Mouse (Mus musculus) MEL (cell line): ENCODE data around the gene Stac2. TPM values are rescaled to one million over a fixed set of nuclear protein-coding genes. Genes with fewer than 3 reads are reported as not detected.

ENCODE experiments used
- DNase-seq: peaks from one replicate; pipeline ENCODE4 v3.0.0; 2011; ENCODE audit warnings: low read depth, low spot score
- H3K27ac ChIP-seq: 2 replicates; pipeline ENCODE4 v1.5.1; 2012; ENCODE audit warnings: low read depth, mild to moderate bottlenecking, control low read depth, low read length, moderate library complexity; ENCODE audit not compliant: control insufficient read depth
- H3K27me3 ChIP-seq, 2 experiments: fragments of 150-350 bp in 1 of 2; sonication (generic) in 1 of 2; 2 replicates each; pipeline ENCODE4 v1.6.1; 2012; ENCODE audit warnings: low read length in 2 of 2, mild to moderate bottlenecking in 2 of 2, improper control_type of control experiment in 1 of 2, moderate library complexity in 1 of 2; ENCODE audit not compliant: insufficient read depth in 2 of 2, control insufficient read depth in 1 of 2
- H3K36me3 ChIP-seq, 2 experiments: 2 replicates each; pipeline ENCODE4 v1.6.1; 2012 to 2014; ENCODE audit warnings: low read length in 2 of 2, improper control_type of control experiment in 1 of 2, inconsistent platforms in 1 of 2, mild to moderate bottlenecking in 1 of 2; ENCODE audit not compliant: insufficient read depth in 2 of 2, control insufficient read depth in 1 of 2
- H3K4me1 ChIP-seq, 2 experiments: fragments of 150-350 bp in 1 of 2; sonication (generic) in 1 of 2; 2 replicates each; pipeline ENCODE4 v1.6.1; 2012; ENCODE audit warnings: low read length in 2 of 2, improper control_type of control experiment in 1 of 2, mild to moderate bottlenecking in 1 of 2; ENCODE audit not compliant: insufficient read depth in 2 of 2, control insufficient read depth in 1 of 2
- H3K4me3 ChIP-seq, 2 experiments: fragments of 150-350 bp in 1 of 2; sonication (generic) in 1 of 2; 2 replicates each; pipeline ENCODE4 v1.5.1; 2012; ENCODE audit warnings: low read depth in 2 of 2, low read length in 2 of 2, mild to moderate bottlenecking in 2 of 2, moderate library complexity in 2 of 2, control low read depth in 1 of 2, improper control_type of control experiment in 1 of 2; ENCODE audit not compliant: control insufficient read depth in 1 of 2, insufficient read depth in 1 of 2
- H3K79me2 ChIP-seq: 2 replicates; pipeline ENCODE4 v1.6.1; 2012; ENCODE audit warnings: mild to moderate bottlenecking, low read length, moderate library complexity; ENCODE audit not compliant: control insufficient read depth, poor library complexity, insufficient read depth
- H3K9ac ChIP-seq: 2 replicates; pipeline ENCODE4 v1.6.1; 2012; ENCODE audit warnings: low read depth, mild to moderate bottlenecking, control low read depth, low read length, moderate library complexity; ENCODE audit not compliant: control insufficient read depth, poor library complexity, severe bottlenecking
- H3K9me3 ChIP-seq: fragments of 150-350 bp; sonication (generic); replicated peaks from 2 replicates; pipeline ENCODE4 v1.6.1; 2012; ENCODE audit warnings: mild to moderate bottlenecking, low read length, improper control_type of control experiment, moderate library complexity; ENCODE audit not compliant: insufficient read depth
- BHLHE40 ChIP-seq: IDR thresholded peaks from 2 replicates; pipeline ENCODE4 v1.6.1; 2012; ENCODE audit warnings: low read depth, mild to moderate bottlenecking, inconsistent platforms, low read length, improper control_type of control experiment, borderline replicate concordance
- E2F4 ChIP-seq: IDR thresholded peaks from 2 replicates; pipeline ENCODE4 v1.6.1; 2011; ENCODE audit warnings: low read depth, low read length, improper control_type of control experiment, borderline replicate concordance
- EP300 ChIP-seq, 2 experiments: IDR thresholded peaks; 2 replicates each; pipeline ENCODE4 v1.6.1; 2011; ENCODE audit warnings: improper control_type of control experiment in 2 of 2, low read length in 2 of 2, low read depth in 1 of 2, mild to moderate bottlenecking in 1 of 2
- ETS1 ChIP-seq: IDR thresholded peaks from 2 replicates; pipeline ENCODE4 v1.6.1; 2012; ENCODE audit warnings: low read depth, mild to moderate bottlenecking, inconsistent platforms, low read length, improper control_type of control experiment, moderate library complexity
- GATA1 ChIP-seq: IDR thresholded peaks from 2 replicates; pipeline ENCODE4 v1.6.1; 2011; ENCODE audit warnings: low read depth, low read length, improper control_type of control experiment
- HCFC1 ChIP-seq: IDR thresholded peaks from 2 replicates; pipeline ENCODE4 v1.6.1; 2012; ENCODE audit warnings: low read depth, mild to moderate bottlenecking, inconsistent platforms, low read length, improper control_type of control experiment, moderate library complexity
- KAT2A ChIP-seq: conservative IDR thresholded peaks from 2 replicates; pipeline ENCODE4 v1.6.1; 2012; ENCODE audit warnings: low read depth, low read length, improper control_type of control experiment, inconsistent platforms
- MAFK ChIP-seq: IDR thresholded peaks from 2 replicates; pipeline ENCODE4 v1.6.1; 2011; ENCODE audit warnings: low read depth, mild to moderate bottlenecking, low read length, improper control_type of control experiment, borderline replicate concordance
- MAX ChIP-seq: IDR thresholded peaks from 2 replicates; pipeline ENCODE4 v1.6.1; 2011; ENCODE audit warnings: low read length, improper control_type of control experiment
- MAZ ChIP-seq: IDR thresholded peaks from 2 replicates; pipeline ENCODE4 v1.6.1; 2012; ENCODE audit warnings: low read depth, mild to moderate bottlenecking, inconsistent platforms, low read length, improper control_type of control experiment
- MEF2A ChIP-seq: IDR thresholded peaks from 2 replicates; pipeline ENCODE4 v1.6.1; 2014; ENCODE audit warnings: low read depth, mild to moderate bottlenecking, inconsistent platforms, low read length, improper control_type of control experiment; ENCODE audit not compliant: poor library complexity, insufficient replicate concordance, severe bottlenecking; ENCODE audit errors: extremely low read depth
- MXI1 ChIP-seq: IDR thresholded peaks from 2 replicates; pipeline ENCODE4 v1.6.1; 2011; ENCODE audit warnings: mild to moderate bottlenecking, low read depth, low read length, improper control_type of control experiment
- MYB ChIP-seq: IDR thresholded peaks from 2 replicates; pipeline ENCODE4 v1.6.1; 2011; ENCODE audit warnings: mild to moderate bottlenecking, low read depth, low read length, improper control_type of control experiment
- MYC ChIP-seq: IDR thresholded peaks from 2 replicates; pipeline ENCODE4 v1.6.1; 2011; ENCODE audit warnings: low read depth, mild to moderate bottlenecking, low read length, improper control_type of control experiment, moderate library complexity
- NELFE ChIP-seq: IDR thresholded peaks from 2 replicates; pipeline ENCODE4 v1.6.1; 2011; ENCODE audit warnings: low read depth, low read length, improper control_type of control experiment
- POLR2A ChIP-seq, 2 experiments: IDR thresholded peaks; 2 replicates each; pipeline ENCODE4 v1.6.1; 2011 to 2012; ENCODE audit warnings: low read length in 2 of 2, mild to moderate bottlenecking in 2 of 2, control low read depth in 1 of 2, improper control_type of control experiment in 1 of 2, low read depth in 1 of 2, moderate library complexity in 1 of 2; ENCODE audit not compliant: control insufficient read depth in 1 of 2, insufficient read depth in 1 of 2, poor library complexity in 1 of 2
- POLR2AphosphoS2 ChIP-seq: IDR thresholded peaks from 2 replicates; pipeline ENCODE4 v1.6.1; 2011; ENCODE audit warnings: low read length, improper control_type of control experiment
- POLR2AphosphoS5 ChIP-seq: IDR thresholded peaks from 2 replicates; pipeline ENCODE4 v1.6.1; 2012; ENCODE audit warnings: low read depth, borderline replicate concordance, mild to moderate bottlenecking, inconsistent platforms, low read length, moderate library complexity, mixed read lengths
- RCOR1 ChIP-seq: IDR thresholded peaks from 2 replicates; pipeline ENCODE4 v1.6.1; 2012; ENCODE audit warnings: low read depth, mild to moderate bottlenecking, inconsistent platforms, low read length, improper control_type of control experiment
- SIN3A ChIP-seq: IDR thresholded peaks from 2 replicates; pipeline ENCODE4 v1.6.1; 2012; ENCODE audit warnings: low read length, improper control_type of control experiment, inconsistent platforms
- SMC3 ChIP-seq: IDR thresholded peaks from 2 replicates; pipeline ENCODE4 v1.6.1; 2011; ENCODE audit warnings: low read depth, low read length, improper control_type of control experiment
- TAL1 ChIP-seq: IDR thresholded peaks from 2 replicates; pipeline ENCODE4 v1.6.1; 2012; ENCODE audit warnings: mild to moderate bottlenecking, inconsistent platforms, low read length, moderate library complexity, mixed read lengths
- TBP ChIP-seq: IDR thresholded peaks from 2 replicates; pipeline ENCODE4 v1.8.0; 2011; ENCODE audit warnings: low read depth, low read length, improper control_type of control experiment
- UBTF ChIP-seq: IDR thresholded peaks from 2 replicates; pipeline ENCODE4 v1.6.1; 2012; ENCODE audit warnings: low read depth, mild to moderate bottlenecking, inconsistent platforms, low read length, improper control_type of control experiment, moderate library complexity, borderline replicate concordance; ENCODE audit not compliant: insufficient read depth
- USF1 ChIP-seq: IDR thresholded peaks from 2 replicates; pipeline ENCODE4 v1.6.1; 2014; ENCODE audit warnings: low read depth, mild to moderate bottlenecking, inconsistent platforms, low read length, improper control_type of control experiment, moderate library complexity
- ZC3H11A ChIP-seq: IDR thresholded peaks from 2 replicates; pipeline ENCODE4 v1.6.1; 2012; ENCODE audit warnings: low read depth, mild to moderate bottlenecking, inconsistent platforms, low read length, improper control_type of control experiment
- ZKSCAN1 ChIP-seq: IDR thresholded peaks from 2 replicates; pipeline ENCODE4 v1.6.1; 2012; ENCODE audit warnings: low read depth, mild to moderate bottlenecking, inconsistent platforms, low read length, improper control_type of control experiment, moderate library complexity
- ZNF384 ChIP-seq: IDR thresholded peaks from 2 replicates; pipeline ENCODE4 v1.6.1; 2012; ENCODE audit warnings: low read depth, mild to moderate bottlenecking, inconsistent platforms, low read length, improper control_type of control experiment
- polyA plus RNA-seq, 2 experiments: library from polyadenylated mRNA; stranded (reverse) in 1 of 2; unstranded in 1 of 2; fragments of >175 nt in 1 of 2; fragments of >200 nt in 1 of 2; gene quantifications; 2 replicates each; pipeline versions ENCODE4 v1.2.1 to v1.2.4; 2012; ENCODE audit warnings: low replicate concordance in 2 of 2, low read depth in 1 of 2; ENCODE audit not compliant: insufficient read length in 2 of 2, insufficient read depth in 1 of 2, missing spikeins in 1 of 2
- total RNA-seq: library from RNA; depleted of rRNA; stranded (reverse); fragments of 300-350 nt; gene quantifications from 2 replicates; pipeline ENCODE4 v1.2.3, GENCODE M21; 2012

Gene Stac2
- total and polyA plus RNA-seq, 3 experiments, result 0.04 TPM; not detected in 2

GRCm38 (mm10) chr11:98004161-98004560, 49.1 kb downstream of the Stac2 start:
- Histone ChIP-seq H3K27ac (no peak overlapping the region), H3K4me1 (peaks cover 3 to 10% of the 10 kb centered on the region in 2 experiments; a peak in 3 of 4 replicates), H3K4me3 (no peak overlapping the region), H3K9ac (no peak overlapping the region), H3K27me3 (no peaks in the 10 kb centered on the region), H3K79me2 (no peaks in the 10 kb centered on the region), H3K9me3 (no peaks in the 10 kb centered on the region), H3K36me3 (peaks cover 0 to 4% of the 10 kb centered on the region in 2 experiments; a peak in 2 of 4 replicates)
- DNase-seq, result no peak
- no peak for TF ChIP-seq RCOR1
- TF ChIP-seq MYB, result no peak
- TF ChIP-seq HCFC1, result no peak
- no peak for TF ChIP-seq POLR2AphosphoS2
- TF ChIP-seq SMC3, result no peak
- TF ChIP-seq NELFE, result no peak
- no peak for TF ChIP-seq ETS1
- TF ChIP-seq TAL1, result no peak
- no peak for TF ChIP-seq POLR2AphosphoS5
- no peak for TF ChIP-seq SIN3A
- no peak for TF ChIP-seq TBP
- TF ChIP-seq KAT2A, result no peak
- TF ChIP-seq UBTF, result no peak
- no peak for TF ChIP-seq EP300 (IDR thresholded peaks at IDR 0.05; ENCODE audit: low read depth in 1 of 2, low read length in 2 of 2)
- no peak for TF ChIP-seq MYC
- TF ChIP-seq MEF2A, result no peak
- no peak for TF ChIP-seq ZC3H11A
- no peak for TF ChIP-seq E2F4
- no peak for TF ChIP-seq MAFK

GRCm38 (mm10) chr11:98003171-98003671, 50.0 kb downstream of the Stac2 start:
- peaks cover 5 to 16% of the 10 kb centered on the region in 2 experiments; a peak in 3 of 4 replicates for H3K4me1 ChIP-seq
- H3K27ac ChIP-seq, result no peak overlapping the region
- peak; percentile 20 for DNase-seq
- no peak overlapping the region for H3K4me3 ChIP-seq
- no peaks in the 10 kb centered on the region for H3K27me3 ChIP-seq
- no peak for TF ChIP-seq BHLHE40
- no peak for TF ChIP-seq ZNF384
- TF ChIP-seq SIN3A, result no peak
- TF ChIP-seq MXI1, result no peak
- no peak for TF ChIP-seq MAX
- TF ChIP-seq NELFE, result no peak
- no peak for TF ChIP-seq RCOR1
- TF ChIP-seq ETS1, result no peak
- TF ChIP-seq POLR2A (IDR thresholded peaks at IDR 0.05; ENCODE audit: control insufficient read depth in 1 of 2, insufficient read depth in 1 of 2, low read depth in 1 of 2, low read length in 2 of 2, poor library complexity in 1 of 2), result no peak
- no peak for TF ChIP-seq MYB
- TF ChIP-seq ZKSCAN1, result no peak
- no peak for TF ChIP-seq USF1
- TF ChIP-seq MAZ, result no peak
- TF ChIP-seq POLR2AphosphoS5, result no peak
- no peak for TF ChIP-seq MAFK
- no peak for TF ChIP-seq TAL1
- no peak for TF ChIP-seq GATA1
- H3K9me3 ChIP-seq, result no peaks in the 10 kb centered on the region
- no peaks in the 10 kb centered on the region for H3K79me2 ChIP-seq
- H3K9ac ChIP-seq, result no peak overlapping the region
- peaks cover 0 to 6% of the 10 kb centered on the region in 2 experiments; a peak in 2 of 4 replicates for H3K36me3 ChIP-seq
